Mouse (Mus musculus): Measurements from ENCODE around the gene Eva1c. TPM values are rescaled to one million over a fixed set of nuclear protein-coding genes. Genes with fewer than 3 reads are reported as not detected.

The Eva1c gene
- polyA plus RNA-seq, 1 experiment, result 2.2 TPM

- H3K4me3 ChIP-seq (replicated peaks; ENCODE audit: insufficient read depth, low read depth, low read length), result no peak overlapping the region
- TF ChIP-seq CTCF (IDR thresholded peaks at IDR 0.05; ENCODE audit: borderline replicate concordance, insufficient read depth, low read depth, low read length), result no peak
- no peak for TF ChIP-seq POLR2A (IDR thresholded peaks at IDR 0.05; ENCODE audit: borderline replicate concordance, insufficient read depth, low read length)
- DNase-seq, result no peak
- H3K4me1 ChIP-seq (ENCODE audit: control insufficient read depth, insufficient read depth, low read length), result no peaks in the 10 kb centered on the region
- 25% methylated on average over 14 of the region's 14 CpGs for WGBS
- H3K27ac ChIP-seq (ENCODE audit: insufficient read depth, low read length), result no peak overlapping the region
- H3K27me3 ChIP-seq (ENCODE audit: control insufficient read depth, insufficient read depth, low read length), result no peaks in the 10 kb centered on the region
Measured at GRCm38 (mm10) chr16:90891601-90892000, 65.1 kb downstream of the Eva1c start.

- 58% methylated on average over 8 of the region's 8 CpGs for WGBS
- no peaks in the 10 kb centered on the region for H3K4me1 ChIP-seq (ENCODE audit: control insufficient read depth, insufficient read depth, low read length)
- no peak for DNase-seq
- H3K27ac ChIP-seq (ENCODE audit: insufficient read depth, low read length), result no peak overlapping the region
- TF ChIP-seq POLR2A (IDR thresholded peaks at IDR 0.05; ENCODE audit: borderline replicate concordance, insufficient read depth, low read length) (no peak), CTCF (IDR thresholded peaks at IDR 0.05; ENCODE audit: borderline replicate concordance, insufficient read depth, low read depth, low read length) (no peak)
- H3K4me3 ChIP-seq (replicated peaks; ENCODE audit: insufficient read depth, low read depth, low read length), result no peak overlapping the region
- no peaks in the 10 kb centered on the region for H3K27me3 ChIP-seq (ENCODE audit: control insufficient read depth, insufficient read depth, low read length)
Measured at GRCm38 (mm10) chr16:90892081-90892480, 65.6 kb downstream of the Eva1c start.

GRCm38 (mm10) chr16:90893019-90893418, 66.5 kb downstream of the Eva1c start:
- H3K27ac ChIP-seq (ENCODE audit: insufficient read depth, low read length), result no peak overlapping the region
- DNase-seq, result no peak
- WGBS, result 30% methylated on average over 7 of the region's 7 CpGs

GRCm38 (mm10) chr16:90893792-90894191, 67.3 kb downstream of the Eva1c start:
- WGBS, result 69% methylated on average over 9 of the region's 9 CpGs
- H3K27me3 ChIP-seq (ENCODE audit: control insufficient read depth, insufficient read depth, low read length), result no peaks in the 10 kb centered on the region
- H3K4me1 ChIP-seq (ENCODE audit: control insufficient read depth, insufficient read depth, low read length), result no peaks in the 10 kb centered on the region
- no peak overlapping the region for H3K27ac ChIP-seq (ENCODE audit: insufficient read depth, low read length)
- TF ChIP-seq POLR2A (IDR thresholded peaks at IDR 0.05; ENCODE audit: borderline replicate concordance, insufficient read depth, low read length) (no peak), CTCF (IDR thresholded peaks at IDR 0.05; ENCODE audit: borderline replicate concordance, insufficient read depth, low read depth, low read length) (no peak)
- no peak overlapping the region for H3K4me3 ChIP-seq (replicated peaks; ENCODE audit: insufficient read depth, low read depth, low read length)
- no peak for DNase-seq

More at GRCm38 (mm10) chr16:90893019-90893418, 66.5 kb downstream of the Eva1c start:
- TF ChIP-seq CTCF (IDR thresholded peaks at IDR 0.05; ENCODE audit: borderline replicate concordance, insufficient read depth, low read depth, low read length) (no peak), POLR2A (IDR thresholded peaks at IDR 0.05; ENCODE audit: borderline replicate concordance, insufficient read depth, low read length) (no peak)
- H3K4me1 ChIP-seq (ENCODE audit: control insufficient read depth, insufficient read depth, low read length), result no peaks in the 10 kb centered on the region
- H3K27me3 ChIP-seq (ENCODE audit: control insufficient read depth, insufficient read depth, low read length), result no peaks in the 10 kb centered on the region
- no peak overlapping the region for H3K4me3 ChIP-seq (replicated peaks; ENCODE audit: insufficient read depth, low read depth, low read length)

- Histone ChIP-seq H3K27ac (ENCODE audit: insufficient read depth, low read length) (no peak overlapping the region), H3K27me3 (ENCODE audit: control insufficient read depth, insufficient read depth, low read length) (no peaks in the 10 kb centered on the region), H3K4me1 (ENCODE audit: control insufficient read depth, insufficient read depth, low read length) (no peaks in the 10 kb centered on the region), H3K4me3 (replicated peaks; ENCODE audit: insufficient read depth, low read depth, low read length) (no peak overlapping the region)
- no peak for DNase-seq
- no peak for TF ChIP-seq POLR2A (IDR thresholded peaks at IDR 0.05; ENCODE audit: borderline replicate concordance, insufficient read depth, low read length)
- no peak for TF ChIP-seq CTCF (IDR thresholded peaks at IDR 0.05; ENCODE audit: borderline replicate concordance, insufficient read depth, low read depth, low read length)
- WGBS, result 60% methylated on average over 3 of the region's 3 CpGs
Measured at GRCm38 (mm10) chr16:90897651-90898050, 71.1 kb downstream of the Eva1c start.

GRCm38 (mm10) chr16:90899498-90899897, 73.0 kb downstream of the Eva1c start:
- 30% methylated on average over 12 of the region's 12 CpGs for WGBS

GRCm38 (mm10) chr16:90901364-90901763, 74.8 kb downstream of the Eva1c start:
- no peak overlapping the region for H3K27ac ChIP-seq (ENCODE audit: insufficient read depth, low read length)
- 57% methylated on average over 4 of the region's 4 CpGs for WGBS
- no peaks in the 10 kb centered on the region for H3K27me3 ChIP-seq (ENCODE audit: control insufficient read depth, insufficient read depth, low read length)
- TF ChIP-seq POLR2A (IDR thresholded peaks at IDR 0.05; ENCODE audit: borderline replicate concordance, insufficient read depth, low read length), result no peak
- no peak for TF ChIP-seq CTCF (IDR thresholded peaks at IDR 0.05; ENCODE audit: borderline replicate concordance, insufficient read depth, low read depth, low read length)
- no peak overlapping the region for H3K4me3 ChIP-seq (replicated peaks; ENCODE audit: insufficient read depth, low read depth, low read length)
- no peak for DNase-seq
- no peaks in the 10 kb centered on the region for H3K4me1 ChIP-seq (ENCODE audit: control insufficient read depth, insufficient read depth, low read length)

More at GRCm38 (mm10) chr16:90899498-90899897, 73.0 kb downstream of the Eva1c start:
- no peaks in the 10 kb centered on the region for H3K27me3 ChIP-seq (ENCODE audit: control insufficient read depth, insufficient read depth, low read length)
- no peak overlapping the region for H3K27ac ChIP-seq (ENCODE audit: insufficient read depth, low read length)
- H3K4me1 ChIP-seq (ENCODE audit: control insufficient read depth, insufficient read depth, low read length), result no peaks in the 10 kb centered on the region
- no peak for DNase-seq
- no peak overlapping the region for H3K4me3 ChIP-seq (replicated peaks; ENCODE audit: insufficient read depth, low read depth, low read length)
- TF ChIP-seq POLR2A (IDR thresholded peaks at IDR 0.05; ENCODE audit: borderline replicate concordance, insufficient read depth, low read length), result no peak
- TF ChIP-seq CTCF (IDR thresholded peaks at IDR 0.05; ENCODE audit: borderline replicate concordance, insufficient read depth, low read depth, low read length), result no peak

GRCm38 (mm10) chr16:90903300-90903699, 76.8 kb downstream of the Eva1c start:
- no peak overlapping the region for H3K27ac ChIP-seq (ENCODE audit: insufficient read depth, low read length)
- no peaks in the 10 kb centered on the region for H3K4me1 ChIP-seq (ENCODE audit: control insufficient read depth, insufficient read depth, low read length)
- WGBS, result 40% methylated on average over 5 of the region's 5 CpGs
- H3K4me3 ChIP-seq (replicated peaks; ENCODE audit: insufficient read depth, low read depth, low read length), result no peak overlapping the region
- DNase-seq, result no peak
- H3K27me3 ChIP-seq (ENCODE audit: control insufficient read depth, insufficient read depth, low read length), result no peaks in the 10 kb centered on the region
- no peak for TF ChIP-seq CTCF (IDR thresholded peaks at IDR 0.05; ENCODE audit: borderline replicate concordance, insufficient read depth, low read depth, low read length)
- no peak for TF ChIP-seq POLR2A (IDR thresholded peaks at IDR 0.05; ENCODE audit: borderline replicate concordance, insufficient read depth, low read length)
